Mouse (Mus musculus): ENCODE results near the gene Pla2g7. TPM values are rescaled to one million over a fixed set of nuclear protein-coding genes. Genes with fewer than 3 reads are reported as not detected.

Pla2g7 gene
- polyA plus RNA-seq, 1 experiment from 2014 or later: 8.4 TPM

- Histone ChIP-seq H3K4me1 (ENCODE audit: control insufficient read depth, insufficient read depth, low read length) (no peaks in the 10 kb centered on the region), H3K4me2 (replicated peaks; ENCODE audit: low read depth, low read length) (no peak overlapping the region), H3K36me3 (ENCODE audit: control insufficient read depth, insufficient read depth, low read length) (no peaks in the 10 kb centered on the region), H3K4me3 (ENCODE audit: low read depth, low read length) (no peak overlapping the region), H3K27me3 (ENCODE audit: control insufficient read depth, insufficient read depth, low read length) (no peaks in the 10 kb centered on the region), H3K9ac (replicated peaks; ENCODE audit: low read depth, low read length) (no peak overlapping the region), H3K27ac (ENCODE audit: low read length) (no peak overlapping the region), H3K9me3 (ENCODE audit: control insufficient read depth, low read depth, low read length) (no peaks in the 10 kb centered on the region)
- 87% methylated on average over 7 of the region's 7 CpGs for WGBS
- no peak for ATAC-seq (ENCODE audit: insufficient number of reproducible peaks, insufficient read depth, low FRiP score, low read depth)
Observed at GRCm38 (mm10) chr17:43563192-43563987, 4.5 kb upstream of the Pla2g7 start.

GRCm38 (mm10) chr17:43567593-43567991, 306 bp upstream of the Pla2g7 start:
- no peak for ATAC-seq (ENCODE audit: insufficient number of reproducible peaks, insufficient read depth, low FRiP score, low read depth)
- H3K27me3 ChIP-seq (ENCODE audit: control insufficient read depth, insufficient read depth, low read length): no peaks in the 10 kb centered on the region
- H3K4me2 ChIP-seq (replicated peaks; ENCODE audit: low read depth, low read length): peak overlapping the region; percentile 92
- H3K9ac ChIP-seq (replicated peaks; ENCODE audit: low read depth, low read length): peak overlapping the region; percentile 50; the same call in 1 of the 2 replicates
- no peaks in the 10 kb centered on the region for H3K36me3 ChIP-seq (ENCODE audit: control insufficient read depth, insufficient read depth, low read length)
- H3K4me1 ChIP-seq (ENCODE audit: control insufficient read depth, insufficient read depth, low read length): no peaks in the 10 kb centered on the region
- 11% methylated on average over 12 of the region's 12 CpGs for WGBS
- H3K4me3 ChIP-seq (ENCODE audit: low read depth, low read length): peak overlapping the region; percentile 38
- H3K9me3 ChIP-seq (ENCODE audit: control insufficient read depth, low read depth, low read length): no peaks in the 10 kb centered on the region
- no peak overlapping the region for H3K27ac ChIP-seq (ENCODE audit: low read length)

- Histone ChIP-seq H3K4me2 (replicated peaks; ENCODE audit: low read depth, low read length) (no peak overlapping the region), H3K4me1 (ENCODE audit: control insufficient read depth, insufficient read depth, low read length) (no peaks in the 10 kb centered on the region), H3K27me3 (ENCODE audit: control insufficient read depth, insufficient read depth, low read length) (no peaks in the 10 kb centered on the region), H3K4me3 (ENCODE audit: low read depth, low read length) (no peak overlapping the region), H3K9me3 (ENCODE audit: control insufficient read depth, low read depth, low read length) (no peaks in the 10 kb centered on the region), H3K27ac (ENCODE audit: low read length) (no peak overlapping the region), H3K36me3 (ENCODE audit: control insufficient read depth, insufficient read depth, low read length) (no peaks in the 10 kb centered on the region), H3K9ac (replicated peaks; ENCODE audit: low read depth, low read length) (no peak overlapping the region)
- WGBS: 67% methylated on average over 7 of the region's 7 CpGs
- no peak for ATAC-seq (ENCODE audit: insufficient number of reproducible peaks, insufficient read depth, low FRiP score, low read depth)
Observed at GRCm38 (mm10) chr17:43569287-43569686, 1.4 kb downstream of the Pla2g7 start.

GRCm38 (mm10) chr17:43573624-43574073, 5.8 kb downstream of the Pla2g7 start:
- Histone ChIP-seq H3K4me2 (replicated peaks; ENCODE audit: low read depth, low read length) (no peak overlapping the region), H3K27me3 (ENCODE audit: control insufficient read depth, insufficient read depth, low read length) (no peaks in the 10 kb centered on the region), H3K4me1 (ENCODE audit: control insufficient read depth, insufficient read depth, low read length) (no peaks in the 10 kb centered on the region), H3K27ac (ENCODE audit: low read length) (no peak overlapping the region), H3K4me3 (ENCODE audit: low read depth, low read length) (no peak overlapping the region), H3K36me3 (ENCODE audit: control insufficient read depth, insufficient read depth, low read length) (no peaks in the 10 kb centered on the region), H3K9me3 (ENCODE audit: control insufficient read depth, low read depth, low read length) (no peaks in the 10 kb centered on the region), H3K9ac (replicated peaks; ENCODE audit: low read depth, low read length) (no peak overlapping the region)
- no peak for ATAC-seq (ENCODE audit: insufficient number of reproducible peaks, insufficient read depth, low FRiP score, low read depth)
- WGBS: 45% methylated on average over 3 of the region's 3 CpGs

GRCm38 (mm10) chr17:43580456-43580855, 12.6 kb downstream of the Pla2g7 start:
- ATAC-seq (ENCODE audit: insufficient number of reproducible peaks, insufficient read depth, low FRiP score, low read depth): no peak
- Histone ChIP-seq H3K27ac (ENCODE audit: low read length) (no peak overlapping the region; the same call in 1 of the 2 replicates), H3K4me2 (replicated peaks; ENCODE audit: low read depth, low read length) (no peak overlapping the region), H3K4me1 (ENCODE audit: control insufficient read depth, insufficient read depth, low read length) (0 out of 2 replicates have a peak, but pooled peaks cover 5% of the 10 kb centered on the region), H3K27me3 (ENCODE audit: control insufficient read depth, insufficient read depth, low read length) (no peaks in the 10 kb centered on the region), H3K36me3 (ENCODE audit: control insufficient read depth, insufficient read depth, low read length) (no peaks in the 10 kb centered on the region), H3K9ac (replicated peaks; ENCODE audit: low read depth, low read length) (no peak overlapping the region), H3K4me3 (ENCODE audit: low read depth, low read length) (no peak overlapping the region), H3K9me3 (ENCODE audit: control insufficient read depth, low read depth, low read length) (no peaks in the 10 kb centered on the region)
- WGBS: 40% methylated on average over 3 of the region's 3 CpGs

GRCm38 (mm10) chr17:43581012-43581467, 13.1 kb downstream of the Pla2g7 start:
- peak; percentile 67; the same call in 1 of the 2 replicates for ATAC-seq (ENCODE audit: insufficient number of reproducible peaks, insufficient read depth, low FRiP score, low read depth)
- H3K36me3 ChIP-seq (ENCODE audit: control insufficient read depth, insufficient read depth, low read length): no peaks in the 10 kb centered on the region
- no peaks in the 10 kb centered on the region for H3K9me3 ChIP-seq (ENCODE audit: control insufficient read depth, low read depth, low read length)
- no peak overlapping the region for H3K4me3 ChIP-seq (ENCODE audit: low read depth, low read length)
- H3K4me1 ChIP-seq (ENCODE audit: control insufficient read depth, insufficient read depth, low read length): 0 out of 2 replicates have a peak, but pooled peaks cover 5% of the 10 kb centered on the region
- no peak overlapping the region for H3K4me2 ChIP-seq (replicated peaks; ENCODE audit: low read depth, low read length)
- no peak overlapping the region for H3K9ac ChIP-seq (replicated peaks; ENCODE audit: low read depth, low read length)
- H3K27me3 ChIP-seq (ENCODE audit: control insufficient read depth, insufficient read depth, low read length): no peaks in the 10 kb centered on the region
- 23% methylated on average over 8 of the region's 8 CpGs for WGBS
- H3K27ac ChIP-seq (ENCODE audit: low read length): no peak overlapping the region

GRCm38 (mm10) chr17:43584771-43585170, 16.9 kb downstream of the Pla2g7 start:
- H3K27me3 ChIP-seq (ENCODE audit: control insufficient read depth, insufficient read depth, low read length): no peaks in the 10 kb centered on the region
- no peak for ATAC-seq (ENCODE audit: insufficient number of reproducible peaks, insufficient read depth, low FRiP score, low read depth)
- H3K4me2 ChIP-seq (replicated peaks; ENCODE audit: low read depth, low read length): no peak overlapping the region
- no peak overlapping the region for H3K9ac ChIP-seq (replicated peaks; ENCODE audit: low read depth, low read length)
- H3K36me3 ChIP-seq (ENCODE audit: control insufficient read depth, insufficient read depth, low read length): no peaks in the 10 kb centered on the region
- no peak overlapping the region for H3K27ac ChIP-seq (ENCODE audit: low read length)
- 0 out of 2 replicates have a peak, but pooled peaks cover 5% of the 10 kb centered on the region for H3K4me1 ChIP-seq (ENCODE audit: control insufficient read depth, insufficient read depth, low read length)
- no peaks in the 10 kb centered on the region for H3K9me3 ChIP-seq (ENCODE audit: control insufficient read depth, low read depth, low read length)
- no peak overlapping the region for H3K4me3 ChIP-seq (ENCODE audit: low read depth, low read length)
- 57% methylated on average over 7 of the region's 7 CpGs for WGBS

- no peak for ATAC-seq (ENCODE audit: insufficient number of reproducible peaks, insufficient read depth, low FRiP score, low read depth)
- no peak overlapping the region for H3K4me2 ChIP-seq (replicated peaks; ENCODE audit: low read depth, low read length)
- no peaks in the 10 kb centered on the region for H3K4me1 ChIP-seq (ENCODE audit: control insufficient read depth, insufficient read depth, low read length)
- no peaks in the 10 kb centered on the region for H3K27me3 ChIP-seq (ENCODE audit: control insufficient read depth, insufficient read depth, low read length)
- H3K4me3 ChIP-seq (ENCODE audit: low read depth, low read length): no peak overlapping the region
- no peaks in the 10 kb centered on the region for H3K9me3 ChIP-seq (ENCODE audit: control insufficient read depth, low read depth, low read length)
- H3K27ac ChIP-seq (ENCODE audit: low read length): no peak overlapping the region
- 87% methylated on average over 2 of the region's 2 CpGs for WGBS
- H3K36me3 ChIP-seq (ENCODE audit: control insufficient read depth, insufficient read depth, low read length): no peaks in the 10 kb centered on the region
- H3K9ac ChIP-seq (replicated peaks; ENCODE audit: low read depth, low read length): no peak overlapping the region
Observed at GRCm38 (mm10) chr17:43587278-43587677, 19.4 kb downstream of the Pla2g7 start.
